Mouse (Mus musculus): ENCODE measurements around the gene Mypop. TPM values are rescaled to one million over a fixed set of nuclear protein-coding genes. Genes with fewer than 3 reads are reported as not detected.

Gene Mypop
- polyA plus RNA-seq, 1 experiment from 2014 or later: 1.1 TPM

- no peak overlapping the region for H3K4me3 ChIP-seq (ENCODE audit: low read depth, low read length)
- 76% methylated on average over 13 of the region's 13 CpGs for WGBS
These were observed 3.3 kb upstream of the Mypop start for GRCm38 (mm10) chr7:18987747-18988146.

GRCm38 (mm10) chr7:18988780-18989179 lies 2.3 kb upstream of the Mypop start:
- 69% methylated on average over 6 of the region's 6 CpGs for WGBS
- TF ChIP-seq CTCF (IDR thresholded peaks at IDR 0.05; ENCODE audit: low read depth): no peak

More at GRCm38 (mm10) chr7:18987747-18988146, 3.3 kb upstream of the Mypop start:
- peaks cover 9% of the 10 kb centered on the region for H3K4me1 ChIP-seq (replicated peaks; ENCODE audit: control insufficient read depth, insufficient read depth, low read length)
- H3K36me3 ChIP-seq (ENCODE audit: control insufficient read depth, insufficient read depth): no peaks in the 10 kb centered on the region
- no peak overlapping the region for H3K4me2 ChIP-seq (replicated peaks; ENCODE audit: low read depth)
- TF ChIP-seq CTCF (IDR thresholded peaks at IDR 0.05; ENCODE audit: low read depth): no peak
- H3K27ac ChIP-seq (ENCODE audit: low read depth, low read length): no peak overlapping the region
- no peaks in the 10 kb centered on the region for H3K9me3 ChIP-seq (ENCODE audit: control insufficient read depth)
- ATAC-seq: no peak
- H3K27me3 ChIP-seq (replicated peaks; ENCODE audit: control insufficient read depth, insufficient read depth, low read length): peaks cover 24% of the 10 kb centered on the region
- H3K9ac ChIP-seq (ENCODE audit: low read depth, low read length): no peak overlapping the region

DNA sequence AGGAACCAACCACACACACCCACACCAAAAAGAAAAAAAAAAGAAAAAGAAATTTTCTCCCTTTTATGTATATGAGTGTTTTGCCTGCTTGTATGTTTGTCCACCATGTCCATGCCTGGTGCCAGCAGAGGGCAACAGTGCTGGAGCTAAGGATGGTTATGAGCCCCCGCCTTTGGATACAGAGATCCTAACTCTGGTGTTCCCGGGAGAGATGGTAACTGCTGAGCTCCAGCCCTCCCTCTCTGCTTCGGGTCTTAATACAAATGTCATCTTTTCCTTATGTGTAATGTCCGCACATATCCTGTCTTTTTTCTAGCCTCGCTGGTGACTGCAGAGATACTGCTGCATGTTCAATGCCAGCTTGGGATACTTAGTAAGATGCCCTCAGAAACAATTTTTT lies 1.1 kb upstream of the Mypop start:
- 13% methylated on average over 5 of the region's 5 CpGs for WGBS
- H3K27me3 ChIP-seq (replicated peaks; ENCODE audit: control insufficient read depth, insufficient read depth, low read length): peaks cover 29% of the 10 kb centered on the region
- no peak overlapping the region for H3K4me3 ChIP-seq (ENCODE audit: low read depth, low read length)
- no peak for ATAC-seq
- TF ChIP-seq CTCF (IDR thresholded peaks at IDR 0.05; ENCODE audit: low read depth): peak; percentile 43
- peak overlapping the region; percentile 81 for H3K4me2 ChIP-seq (replicated peaks; ENCODE audit: low read depth)
- no peaks in the 10 kb centered on the region for H3K9me3 ChIP-seq (ENCODE audit: control insufficient read depth)
- H3K9ac ChIP-seq (ENCODE audit: low read depth, low read length): no peak overlapping the region
- peaks cover 9% of the 10 kb centered on the region for H3K4me1 ChIP-seq (replicated peaks; ENCODE audit: control insufficient read depth, insufficient read depth, low read length)
- 0 out of 2 replicates have a peak, but pooled peaks cover under 1% of the 10 kb centered on the region for H3K36me3 ChIP-seq (ENCODE audit: control insufficient read depth, insufficient read depth)
- no peak overlapping the region; the same call in 1 of the 2 replicates for H3K27ac ChIP-seq (ENCODE audit: low read depth, low read length)

More at GRCm38 (mm10) chr7:18988780-18989179, 2.3 kb upstream of the Mypop start:
- no peak overlapping the region for H3K4me2 ChIP-seq (replicated peaks; ENCODE audit: low read depth)
- H3K27me3 ChIP-seq (replicated peaks; ENCODE audit: control insufficient read depth, insufficient read depth, low read length): peaks cover 29% of the 10 kb centered on the region
- no peak overlapping the region for H3K4me3 ChIP-seq (ENCODE audit: low read depth, low read length)
- H3K27ac ChIP-seq (ENCODE audit: low read depth, low read length): no peak overlapping the region
- H3K36me3 ChIP-seq (ENCODE audit: control insufficient read depth, insufficient read depth): no peaks in the 10 kb centered on the region
- no peak overlapping the region for H3K9ac ChIP-seq (ENCODE audit: low read depth, low read length)
- peaks cover 9% of the 10 kb centered on the region for H3K4me1 ChIP-seq (replicated peaks; ENCODE audit: control insufficient read depth, insufficient read depth, low read length)
- ATAC-seq: no peak
- no peaks in the 10 kb centered on the region for H3K9me3 ChIP-seq (ENCODE audit: control insufficient read depth)

GRCm38 (mm10) chr7:18991660-18992293 lies 732 bp downstream of the Mypop start:
- Histone ChIP-seq H3K4me3 (ENCODE audit: low read depth, low read length) (peak overlapping the region; percentile 45), H3K4me1 (replicated peaks; ENCODE audit: control insufficient read depth, insufficient read depth, low read length) (peaks cover 9% of the 10 kb centered on the region), H3K27ac (ENCODE audit: low read depth, low read length) (no peak overlapping the region), H3K4me2 (replicated peaks; ENCODE audit: low read depth) (peak overlapping the region; percentile 81), H3K27me3 (replicated peaks; ENCODE audit: control insufficient read depth, insufficient read depth, low read length) (peaks cover 29% of the 10 kb centered on the region), H3K9ac (ENCODE audit: low read depth, low read length) (0 out of 2 replicates have a peak overlapping the region, but pooled peaks have one; percentile 26), H3K9me3 (ENCODE audit: control insufficient read depth) (no peaks in the 10 kb centered on the region), H3K36me3 (ENCODE audit: control insufficient read depth, insufficient read depth) (peaks cover 10% of the 10 kb centered on the region; the same call in 1 of the 2 replicates)
- peak; percentile 13; the same call in 1 of the 2 replicates for ATAC-seq
- no peak; the same call in 1 of the 2 replicates for TF ChIP-seq CTCF (IDR thresholded peaks at IDR 0.05; ENCODE audit: low read depth)
- WGBS: under 1% methylated on average over 59 of the region's 59 CpGs

- 5% methylated on average over 31 of the region's 31 CpGs for WGBS
- no peak for ATAC-seq
These were observed 1.2 kb downstream of the Mypop start for GRCm38 (mm10) chr7:18992294-18992675.

GRCm38 (mm10) chr7:18993036-18993435 lies 2.0 kb downstream of the Mypop start:
- no peak overlapping the region for H3K9ac ChIP-seq (ENCODE audit: low read depth, low read length)
- no peak overlapping the region for H3K4me2 ChIP-seq (replicated peaks; ENCODE audit: low read depth)
- WGBS: 88% methylated on average over 5 of the region's 5 CpGs
- TF ChIP-seq CTCF (IDR thresholded peaks at IDR 0.05; ENCODE audit: low read depth): no peak
- H3K4me1 ChIP-seq (replicated peaks; ENCODE audit: control insufficient read depth, insufficient read depth, low read length): peaks cover 9% of the 10 kb centered on the region
- no peak overlapping the region for H3K27ac ChIP-seq (ENCODE audit: low read depth, low read length)
- no peaks in the 10 kb centered on the region for H3K9me3 ChIP-seq (ENCODE audit: control insufficient read depth)
- peaks cover 10% of the 10 kb centered on the region; the same call in 1 of the 2 replicates for H3K36me3 ChIP-seq (ENCODE audit: control insufficient read depth, insufficient read depth)
- peaks cover 29% of the 10 kb centered on the region for H3K27me3 ChIP-seq (replicated peaks; ENCODE audit: control insufficient read depth, insufficient read depth, low read length)
- no peak for ATAC-seq
- H3K4me3 ChIP-seq (ENCODE audit: low read depth, low read length): no peak overlapping the region

More at GRCm38 (mm10) chr7:18992294-18992675, 1.2 kb downstream of the Mypop start:
- Histone ChIP-seq H3K4me2 (replicated peaks; ENCODE audit: low read depth) (peak overlapping the region; percentile 81), H3K27me3 (replicated peaks; ENCODE audit: control insufficient read depth, insufficient read depth, low read length) (peaks cover 29% of the 10 kb centered on the region), H3K9ac (ENCODE audit: low read depth, low read length) (0 out of 2 replicates have a peak overlapping the region, but pooled peaks have one; percentile 26), H3K4me1 (replicated peaks; ENCODE audit: control insufficient read depth, insufficient read depth, low read length) (peaks cover 9% of the 10 kb centered on the region), H3K27ac (ENCODE audit: low read depth, low read length) (no peak overlapping the region), H3K36me3 (ENCODE audit: control insufficient read depth, insufficient read depth) (peaks cover 10% of the 10 kb centered on the region; the same call in 1 of the 2 replicates), H3K4me3 (ENCODE audit: low read depth, low read length) (peak overlapping the region; percentile 45), H3K9me3 (ENCODE audit: control insufficient read depth) (no peaks in the 10 kb centered on the region)
- TF ChIP-seq CTCF (IDR thresholded peaks at IDR 0.05; ENCODE audit: low read depth): no peak
